Mouse (Mus musculus) erythroblast, embryonic 14.5 days (primary cell): ENCODE measurements around the gene Tmem199.

Experiments used
- GATA1 ChIP-seq: IDR thresholded peaks from 2 replicates; pipeline ENCODE4 v1.6.1; 2012; ENCODE audit warnings: low read length, inconsistent platforms, mixed read lengths
- TAL1 ChIP-seq: IDR thresholded peaks from 3 replicates; pipeline ENCODE4 v1.6.1; 2012; ENCODE audit warnings: low read length, inconsistent platforms, mixed read lengths

GRCm38 (mm10) chr11:78497544-78498522 is 14.1 kb downstream of the Tmem199 start, which contains the start of gene Sarm1:
- TF ChIP-seq TAL1 (no peak), GATA1 (no peak)
